Mouse (Mus musculus): ENCODE results near the gene Tmprss3.
A peak's percentile ranks its signal among the peaks of the same experiment; 100 is the strongest.

Gene Tmprss3

GRCm38 (mm10) chr17:31193360-31193759, 5.4 kb downstream of the Tmprss3 start:
- DNase-seq = no peak

GRCm38 (mm10) chr17:31192663-31193062, 6.1 kb downstream of the Tmprss3 start:
- DNase-seq = no peak

GRCm38 (mm10) chr17:31191825-31192224, 7.0 kb downstream of the Tmprss3 start:
- DNase-seq = no peak

DNA sequence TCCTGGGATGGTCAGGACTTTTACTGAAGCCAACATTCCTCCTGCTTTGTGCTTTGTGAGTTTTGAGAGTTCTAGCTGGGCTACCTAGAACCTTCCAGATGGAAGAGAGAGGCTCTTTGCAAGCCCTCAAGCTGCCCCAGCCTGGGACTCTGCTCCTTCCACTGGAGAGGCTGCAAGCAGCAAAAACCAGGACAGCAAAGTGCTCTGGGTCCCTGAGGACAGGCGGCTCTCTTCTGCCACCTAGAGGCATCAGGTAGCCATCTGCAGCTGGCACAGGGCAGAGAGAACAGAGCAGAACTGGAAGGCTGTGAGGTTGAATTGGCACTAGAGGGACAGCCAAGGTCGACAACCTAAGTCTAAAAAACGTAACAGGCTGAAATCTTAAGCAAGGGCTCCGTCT, 11.4 kb downstream of the Tmprss3 start:
- DNase-seq = peak; percentile 88

GRCm38 (mm10) chr17:31184269-31184990, 14.3 kb downstream of the Tmprss3 start:
- DNase-seq = peak; percentile 55

DNA sequence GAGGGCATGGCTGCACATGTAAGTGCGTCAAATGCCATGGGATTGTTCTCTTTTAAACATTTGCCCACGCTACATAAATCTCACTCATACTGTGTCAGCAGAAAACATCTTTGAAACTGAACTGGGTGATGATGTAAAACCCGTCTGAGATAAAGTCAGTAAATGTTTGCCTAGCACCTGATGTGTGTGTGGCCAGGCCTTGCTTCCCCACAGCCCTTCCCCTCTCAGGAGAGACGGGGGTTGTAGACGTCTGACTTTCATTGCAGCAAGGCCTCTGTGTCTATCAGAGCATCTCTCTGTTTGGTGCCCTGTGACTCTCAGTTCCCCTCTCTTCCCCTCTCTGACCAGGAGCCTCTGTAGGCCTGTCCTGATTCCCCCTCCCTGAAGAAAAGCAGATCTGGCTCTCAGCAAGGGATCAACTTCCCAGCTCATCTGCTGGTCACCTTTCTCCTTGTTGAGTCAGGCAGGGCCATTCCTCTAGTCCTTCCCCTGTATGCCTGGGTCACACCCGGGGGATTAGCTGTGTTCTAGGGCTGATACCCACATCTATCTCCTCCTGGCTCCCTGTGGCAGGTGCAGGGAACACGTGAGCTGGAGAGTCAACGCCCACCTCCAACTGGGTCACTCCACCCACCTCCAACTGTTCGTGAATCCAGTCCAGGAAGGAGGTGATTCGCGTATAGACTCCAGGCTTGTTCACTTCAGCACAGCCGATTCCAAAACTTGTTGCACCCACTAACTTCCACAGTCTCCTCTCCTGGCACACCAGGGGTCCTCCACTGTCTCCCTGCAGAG, 15.4 kb downstream of the Tmprss3 start:
- peak; percentile 63 for DNase-seq

GRCm38 (mm10) chr17:31181490-31181889, 17.3 kb downstream of the Tmprss3 start:
- no peak for DNase-seq

GRCm38 (mm10) chr17:31176321-31176720, 22.5 kb downstream of the Tmprss3 start:
- DNase-seq = peak; percentile 57

DNA sequence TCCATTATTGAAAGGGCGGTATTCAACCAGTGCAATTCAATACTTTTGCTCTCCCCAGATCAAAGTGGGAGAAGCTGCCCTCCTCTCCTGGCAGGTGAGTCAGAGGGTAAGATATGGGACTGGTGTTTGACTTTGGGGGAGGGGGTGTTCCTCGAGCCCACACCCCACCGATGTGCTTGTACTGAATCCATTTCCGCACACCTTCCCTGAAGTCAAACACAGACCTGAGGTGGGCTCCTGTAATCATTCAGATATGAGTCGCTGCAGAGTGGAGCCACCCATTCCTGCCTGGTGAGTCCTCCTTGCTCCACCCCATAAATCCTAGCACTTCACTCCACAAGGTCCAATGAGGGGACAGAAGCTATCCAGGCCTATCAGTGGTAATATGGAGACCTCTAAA, 29.0 kb downstream of the Tmprss3 start:
- DNase-seq = no peak

GRCm38 (mm10) chr17:31165127-31165526, 33.6 kb downstream of the Tmprss3 start, which contains the start of gene Tff1:
Gene Tff1, minus strand, starts transcription at chr17:31165277.
- no peak for DNase-seq

DNA sequence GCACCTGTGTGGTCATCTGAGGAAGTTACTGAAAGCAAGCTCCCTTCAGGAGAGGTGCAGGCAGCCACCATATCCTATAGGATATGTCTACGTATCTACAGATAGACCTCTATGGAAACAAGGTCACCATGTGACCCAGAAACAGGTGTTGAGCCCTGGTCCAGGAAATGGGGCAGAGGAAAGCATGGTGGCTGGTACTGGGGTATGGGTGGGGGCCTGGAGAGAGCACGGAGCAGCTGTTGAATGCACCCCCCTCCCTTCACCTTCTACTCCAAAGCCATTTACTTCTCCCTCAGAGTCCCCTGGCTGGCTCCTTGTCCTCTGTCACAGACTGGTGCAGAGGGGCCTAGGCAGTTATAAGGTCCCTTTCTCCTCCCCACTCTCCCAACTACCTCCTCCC, 35.0 kb downstream of the Tmprss3 start:
- peak; percentile 75 for DNase-seq

DNA sequence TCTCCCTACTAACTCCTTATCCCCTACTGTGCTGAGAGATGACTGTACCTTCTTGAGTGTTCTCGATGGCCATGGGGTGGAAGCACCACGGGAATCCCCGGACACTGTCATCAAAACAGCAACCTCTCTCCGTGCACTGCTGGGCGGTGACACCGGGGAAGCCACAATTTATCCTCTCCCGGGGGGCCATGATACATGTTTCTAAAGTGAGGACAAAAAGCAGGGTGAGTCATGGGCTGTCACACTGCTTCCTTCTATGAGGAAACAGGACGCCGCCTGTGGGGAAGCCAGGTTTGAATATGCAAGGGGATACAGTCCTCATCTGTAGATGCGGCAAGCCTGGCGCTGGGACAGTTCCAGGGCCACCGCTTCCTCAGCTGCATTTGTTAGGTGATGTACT, 36.2 kb downstream of the Tmprss3 start:
- DNase-seq = peak; percentile 48

- DNase-seq = no peak
Measured at GRCm38 (mm10) chr17:31160291-31160690, 38.5 kb downstream of the Tmprss3 start.

DNA sequence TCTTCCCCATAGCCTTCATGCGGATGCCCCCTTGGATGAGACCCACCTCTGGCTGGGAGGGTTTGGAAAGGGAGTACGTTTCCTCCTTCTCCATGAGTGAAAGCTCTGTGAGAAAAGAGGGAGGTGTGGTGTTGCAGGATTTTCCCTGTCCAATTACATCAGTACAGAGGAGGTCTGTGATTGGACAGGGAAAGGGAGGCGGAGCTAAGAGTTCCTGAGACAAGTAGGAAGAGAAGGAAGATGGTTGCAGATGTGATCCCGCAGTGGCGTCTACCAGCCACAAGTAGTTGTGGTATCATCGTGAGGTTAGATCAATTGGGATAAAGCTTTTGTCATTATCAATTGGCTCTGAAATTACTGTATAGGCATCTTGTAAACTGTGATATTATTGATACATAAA, 40.9 kb downstream of the Tmprss3 start:
- no peak for DNase-seq

GRCm38 (mm10) chr17:31153785-31154184, 45.0 kb downstream of the Tmprss3 start:
- DNase-seq = peak; percentile 48

DNA sequence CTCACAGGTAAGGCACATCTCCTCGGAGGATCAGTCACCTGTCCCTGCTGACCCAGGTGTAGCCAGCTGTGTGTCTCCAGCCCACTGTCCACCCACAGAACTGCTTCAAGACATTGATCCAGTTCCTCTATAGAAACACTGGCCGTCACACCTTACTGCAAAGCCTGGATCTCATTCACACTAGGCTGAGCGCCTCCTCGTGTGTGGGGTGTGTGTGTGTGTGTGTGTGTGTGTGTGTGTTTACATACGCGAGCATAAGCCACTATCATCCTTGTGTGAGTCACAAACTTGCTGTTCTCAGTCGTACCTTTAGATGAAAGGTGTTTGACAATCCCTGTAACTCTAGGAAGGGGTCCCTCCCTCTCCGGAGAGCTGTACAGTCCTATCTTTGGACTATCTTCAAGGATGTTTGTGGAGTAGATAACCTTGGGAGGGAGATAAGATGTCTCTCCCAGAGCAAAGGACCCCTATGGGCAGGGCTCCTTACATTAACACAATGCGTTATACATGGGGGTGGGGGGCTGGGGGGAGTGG, 45.7 kb downstream of the Tmprss3 start:
- DNase-seq = no peak

DNA sequence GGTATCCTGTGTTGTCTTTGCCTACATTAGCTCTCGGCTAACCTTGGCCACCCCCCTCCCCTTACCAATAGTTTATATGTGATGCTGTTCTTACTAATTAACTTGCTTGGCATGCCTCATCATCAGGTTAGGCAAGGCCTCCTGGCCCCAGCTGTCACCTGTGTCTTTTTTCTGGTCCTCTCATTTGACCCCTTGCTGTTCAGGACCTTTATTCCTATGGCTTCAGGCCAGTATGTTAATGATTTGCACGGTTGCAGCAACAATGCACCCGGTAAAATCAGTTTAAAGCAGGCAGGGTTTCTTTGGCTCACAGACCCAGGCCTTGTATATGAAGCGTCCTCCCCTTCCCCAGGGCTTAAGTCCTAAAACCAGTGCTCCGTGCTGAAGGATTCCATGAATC, 46.3 kb downstream of the Tmprss3 start:
- no peak for DNase-seq

- DNase-seq = no peak
Measured at GRCm38 (mm10) chr17:31145998-31146397, 52.8 kb downstream of the Tmprss3 start.

DNA sequence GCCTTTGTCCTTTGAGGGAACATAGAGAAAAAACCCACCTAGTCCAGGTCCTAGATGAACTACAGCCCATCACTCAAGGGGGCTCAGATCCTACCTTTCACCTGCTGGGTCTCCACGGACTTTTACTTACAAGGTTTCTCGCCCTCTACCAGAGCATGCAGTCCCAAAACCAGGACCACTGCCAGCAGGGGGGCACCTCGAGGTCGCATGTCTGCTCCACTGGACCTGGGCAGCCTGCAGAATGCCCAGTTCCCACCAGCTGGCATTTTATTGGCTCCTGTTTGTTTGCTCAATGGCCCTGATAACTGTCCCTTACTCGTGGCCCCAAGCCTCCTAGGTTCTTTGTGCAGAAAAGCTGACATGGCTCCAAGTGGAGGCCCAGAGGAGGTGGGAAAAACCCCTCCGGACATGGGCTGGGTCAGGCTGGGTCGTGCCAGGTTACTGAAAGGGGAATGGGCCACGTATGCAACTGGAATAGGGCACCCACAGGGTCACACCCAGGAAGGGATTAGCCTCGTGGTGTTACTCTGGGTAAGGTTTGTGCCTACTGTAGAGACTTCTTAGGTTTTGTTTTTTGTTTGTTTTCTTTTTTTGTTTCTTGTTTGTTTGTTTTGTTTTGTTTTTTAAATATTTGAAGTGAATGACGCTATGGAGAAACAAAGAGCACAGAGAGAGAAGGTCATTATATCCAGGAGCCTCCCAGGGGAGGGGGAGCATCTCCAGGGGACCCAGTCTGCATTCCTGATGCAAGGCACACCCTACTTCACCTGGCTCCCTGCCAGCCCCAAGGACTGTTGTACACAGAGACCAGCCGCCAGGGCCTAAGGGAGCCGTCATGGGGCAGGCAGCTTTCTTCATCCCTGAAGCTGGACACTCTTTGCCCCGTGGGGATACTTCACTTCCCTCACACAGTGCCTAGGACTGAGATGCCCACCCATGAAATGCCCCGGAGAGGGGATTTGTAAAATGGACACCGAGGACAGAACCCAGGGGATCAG, 54.4 kb downstream of the Tmprss3 start, which contains the start of gene Tff2:
Gene Tff2, minus strand, starts transcription at position 243 of the 998 bp plus-strand sequence.
- DNase-seq = no peak

GRCm38 (mm10) chr17:31142116-31142515, 56.7 kb downstream of the Tmprss3 start:
- DNase-seq = no peak

GRCm38 (mm10) chr17:31138398-31138797, 60.4 kb downstream of the Tmprss3 start:
- DNase-seq = peak; percentile 78

- no peak for DNase-seq
Measured at GRCm38 (mm10) chr17:31136821-31137220, 62.0 kb downstream of the Tmprss3 start.

GRCm38 (mm10) chr17:31136291-31136690, 62.5 kb downstream of the Tmprss3 start:
- no peak for DNase-seq

All from thymus, postnatal 4 days (tissue).